Mouse (Mus musculus) liver, adult (tissue): Measurements from ENCODE around the gene Olfr1447.

Source experiments
- GATA4 ChIP-seq: IDR thresholded peaks from 2 replicates; pipeline ENCODE4 v1.6.1; 2014; ENCODE audit warnings: mild to moderate bottlenecking, low read length; ENCODE audit not compliant: insufficient replicate concordance

Olfr1447 gene

DNA sequence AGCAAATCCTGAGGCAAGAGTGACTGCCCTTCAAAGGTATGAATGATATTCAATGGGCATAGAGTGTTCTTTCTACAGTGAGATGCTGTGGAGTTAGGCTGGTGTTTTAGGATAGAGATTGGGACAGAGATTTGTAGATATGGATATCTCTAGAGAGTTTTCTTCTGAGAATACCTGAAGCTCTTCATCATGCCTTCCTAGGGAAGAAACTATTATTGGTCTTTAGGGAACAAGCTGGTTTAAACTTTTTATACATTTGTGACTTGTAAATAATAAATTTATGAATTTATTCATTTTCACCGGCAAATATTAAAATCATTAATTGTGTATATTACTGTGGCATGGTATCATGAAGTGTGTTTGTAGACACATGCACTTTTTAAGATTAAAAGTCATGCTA lies at the start of gene Olfr1447:
TSS of gene Olfr1447 (minus strand) at position 101 of the 400 bp plus-strand sequence.
- no peak for TF ChIP-seq GATA4

DNA sequence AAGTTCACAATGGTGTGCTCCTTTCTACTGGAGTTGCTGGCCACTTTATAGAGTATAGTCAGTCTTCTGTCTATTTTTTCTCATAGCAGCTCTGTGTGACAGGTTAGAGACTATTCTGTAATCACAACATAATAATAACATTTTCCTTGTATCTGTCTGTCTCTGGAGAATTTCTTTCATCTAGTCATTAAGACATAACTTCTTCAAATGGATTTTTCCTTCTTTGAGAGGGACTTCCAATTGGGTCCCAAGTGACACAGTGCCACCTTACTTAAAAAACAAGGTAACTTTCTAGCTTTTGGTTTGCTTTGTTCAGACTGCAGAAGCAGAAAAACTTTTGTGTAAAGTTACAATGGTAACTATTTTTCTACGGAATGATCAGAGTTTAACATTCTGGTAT lies 46.4 kb upstream of the Olfr1447 start, which contains the start of gene Olfr1450:
TSS of gene Olfr1450 (plus strand) at position 301 of the 400 bp plus-strand sequence.
- TF ChIP-seq GATA4: no peak

DNA sequence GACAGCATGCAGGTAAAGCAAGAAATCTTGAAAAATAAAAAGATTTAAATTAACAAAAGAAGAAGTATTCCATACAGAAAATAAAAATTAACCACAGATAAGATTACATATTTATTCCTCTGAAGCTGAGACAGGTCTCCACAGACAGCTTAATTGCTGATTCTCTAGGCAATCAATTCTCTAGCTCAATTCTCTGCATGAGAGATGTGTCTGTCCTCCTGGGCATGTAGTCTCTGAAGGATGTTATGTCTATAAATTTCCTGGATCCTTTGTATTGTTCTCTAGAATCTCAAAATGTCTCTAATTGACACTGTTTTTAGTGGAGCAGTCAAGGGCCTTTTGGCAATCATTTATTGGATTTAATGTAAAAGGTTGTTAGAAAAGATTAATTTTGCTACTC lies 27.0 kb upstream of the Olfr1447 start, which contains the start of gene Olfr1449:
TSS of gene Olfr1449 (plus strand) at position 301 of the 400 bp plus-strand sequence.
- TF ChIP-seq GATA4: no peak

DNA sequence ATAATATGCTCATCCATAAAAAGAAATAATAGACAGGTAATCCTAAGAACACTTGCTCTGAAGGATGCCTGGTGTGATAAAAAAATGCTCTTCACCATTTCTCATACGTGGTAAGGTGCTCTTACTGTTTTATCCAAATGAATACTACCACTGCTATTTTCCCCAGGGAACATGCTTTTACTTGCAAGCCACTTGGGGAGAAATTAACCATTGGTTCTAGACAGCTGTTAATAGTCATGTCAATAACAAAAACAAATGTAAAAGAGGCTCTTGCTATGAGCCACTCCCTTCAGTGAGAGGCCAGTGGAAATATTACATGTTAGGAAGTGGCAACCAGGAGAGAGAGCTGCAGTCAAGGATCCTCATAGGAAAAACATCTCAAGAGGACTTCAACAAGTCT lies 20.8 kb upstream of the Olfr1447 start, which contains the start of gene Olfr1448:
TSS of gene Olfr1448 (minus strand) at position 101 of the 400 bp plus-strand sequence.
- TF ChIP-seq GATA4: no peak

DNA sequence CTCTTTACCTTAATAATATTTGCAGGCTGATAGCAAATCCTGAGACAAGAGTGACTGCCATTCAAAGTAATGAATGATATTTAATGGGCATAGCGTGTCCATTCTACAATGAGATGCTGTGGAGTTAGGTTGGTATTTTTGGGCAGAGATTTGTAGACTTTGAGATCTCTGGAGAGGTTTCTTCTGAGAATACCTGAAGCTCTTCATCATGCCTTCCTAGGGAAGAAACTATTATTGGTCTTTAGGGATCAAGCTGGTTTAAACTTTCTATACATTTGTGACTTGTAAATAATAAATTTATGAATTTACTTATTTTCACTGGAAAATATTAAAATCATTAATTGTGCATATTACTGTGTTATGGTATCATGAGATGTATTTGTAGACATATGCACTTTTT lies 10.1 kb downstream of the Olfr1447 start, which contains the start of gene Olfr1446:
TSS of gene Olfr1446 (minus strand) at position 101 of the 400 bp plus-strand sequence.
- no peak for TF ChIP-seq GATA4

DNA sequence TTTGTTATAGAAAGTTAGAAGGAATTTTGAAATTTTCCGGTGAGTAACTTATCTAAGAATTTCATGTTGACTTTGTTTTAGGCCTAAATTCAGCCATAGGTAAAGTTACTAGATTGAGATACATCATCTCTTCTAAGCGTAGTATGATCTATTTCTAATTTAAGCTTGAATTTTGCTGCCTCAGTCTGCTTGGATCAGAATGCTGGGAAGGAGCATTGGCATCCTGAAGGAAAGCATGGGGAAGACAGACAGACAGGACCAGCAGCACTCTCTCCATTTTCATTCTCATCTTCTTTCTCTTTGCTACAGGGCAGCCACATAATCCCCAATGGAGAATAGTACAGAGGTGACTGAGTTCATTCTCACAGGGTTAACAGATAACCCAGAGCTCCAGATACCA lies 20.0 kb downstream of the Olfr1447 start, which contains the start of gene Olfr1445:
TSS of gene Olfr1445 (plus strand) at position 301 of the 400 bp plus-strand sequence.
- no peak for TF ChIP-seq GATA4

DNA sequence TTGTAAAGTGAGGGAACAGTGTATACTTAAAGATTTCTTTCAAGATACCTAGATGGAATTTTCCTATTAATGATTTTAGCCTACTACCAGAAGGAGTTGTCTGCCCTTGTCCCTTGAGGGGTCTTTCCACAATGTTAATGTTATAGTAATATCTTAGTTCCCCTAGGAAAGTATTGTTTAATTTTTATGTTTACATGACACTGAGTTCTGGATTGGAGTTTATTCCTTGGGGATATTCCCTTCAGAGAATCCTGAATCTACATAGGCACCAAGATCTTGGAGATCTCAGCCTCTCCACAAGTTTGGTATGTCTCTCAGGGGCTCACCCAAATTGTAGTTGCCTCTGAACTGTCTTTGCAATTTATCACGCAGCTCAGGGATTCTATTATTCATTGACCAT lies 46.6 kb downstream of the Olfr1447 start, which contains the start of gene Olfr1444:
TSS of gene Olfr1444 (plus strand) at position 301 of the 400 bp plus-strand sequence.
- no peak for TF ChIP-seq GATA4
